Mouse (Mus musculus) ES-E14 (cell line): Measurements from ENCODE around the gene Il21. TPM values are rescaled to one million over a fixed set of nuclear protein-coding genes. Genes with fewer than 3 reads are reported as not detected.

Source experiments
- DNase-seq: peaks from one replicate; pipeline ENCODE4 v3.0.0-alpha.2; 2013; ENCODE audit warnings: low read depth, low spot score
- H3K27ac ChIP-seq: 2 replicates; pipeline ENCODE4 v1.5.1; 2012; ENCODE audit warnings: low read depth, mild to moderate bottlenecking, low read length, moderate library complexity, mixed read lengths; ENCODE audit not compliant: poor library complexity, insufficient read depth, severe bottlenecking
- H3K36me3 ChIP-seq: 2 replicates; pipeline ENCODE4 v1.6.1; 2012; ENCODE audit warnings: mild to moderate bottlenecking, low read length, moderate library complexity, mixed read lengths; ENCODE audit not compliant: control insufficient read depth, poor library complexity, insufficient read depth, severe bottlenecking
- H3K4me1 ChIP-seq, 2 experiments: fragments of 150-350 bp in 1 of 2; sonication (generic) in 1 of 2; 2 replicates each; pipeline ENCODE4 v1.6.1; 2012; ENCODE audit warnings: low read length in 2 of 2, mild to moderate bottlenecking in 1 of 2, mixed read lengths in 1 of 2; ENCODE audit not compliant: control insufficient read depth in 2 of 2, insufficient read depth in 2 of 2, poor library complexity in 1 of 2
- H3K4me3 ChIP-seq, 2 experiments: fragments of 150-350 bp in 1 of 2; sonication (generic) in 1 of 2; 2 replicates each; pipeline ENCODE4 v1.5.1; 2012; ENCODE audit warnings: low read length in 2 of 2, low read depth in 1 of 2, mild to moderate bottlenecking in 1 of 2, mixed read lengths in 1 of 2; ENCODE audit not compliant: insufficient read depth in 1 of 2, poor library complexity in 1 of 2, severe bottlenecking in 1 of 2
- H3K9ac ChIP-seq: 2 replicates; pipeline ENCODE4 v1.6.1; 2012; ENCODE audit warnings: low read depth, mild to moderate bottlenecking, low read length, mixed read lengths; ENCODE audit not compliant: poor library complexity, insufficient read depth, severe bottlenecking
- H3K9me3 ChIP-seq: fragments of 150-350 bp; sonication (generic); 2 replicates; pipeline ENCODE4 v1.6.1; 2012; ENCODE audit warnings: low read depth, mild to moderate bottlenecking, low read length; ENCODE audit not compliant: control insufficient read depth, insufficient read depth
- CHD2 ChIP-seq: IDR thresholded peaks from 2 replicates; pipeline ENCODE4 v1.6.1; 2014; ENCODE audit warnings: mild to moderate bottlenecking, low read depth, low read length, inconsistent platforms
- HCFC1 ChIP-seq: IDR thresholded peaks from 2 replicates; pipeline ENCODE4 v1.6.1; 2012; ENCODE audit warnings: low read length, inconsistent platforms, borderline replicate concordance; ENCODE audit not compliant: insufficient read depth
- MAFK ChIP-seq: IDR thresholded peaks from 2 replicates; pipeline ENCODE4 v1.6.1; 2014; ENCODE audit warnings: mild to moderate bottlenecking, low read depth, low read length, inconsistent platforms; ENCODE audit not compliant: insufficient read depth
- ZC3H11A ChIP-seq: IDR thresholded peaks from 2 replicates; pipeline ENCODE4 v1.6.1; 2012; ENCODE audit warnings: low read depth, mild to moderate bottlenecking, inconsistent platforms, low read length, borderline replicate concordance
- ZNF384 ChIP-seq: IDR thresholded peaks from 2 replicates; pipeline ENCODE4 v1.6.1; 2012; ENCODE audit warnings: low read depth, low read length, inconsistent platforms
- in situ Hi-C, 2 experiments: fragments of 600-800 bp; cut with MboI; formaldehyde crosslinking; loops; one replicate each; pipeline ENCODE4 v1.15.1; 2025; ENCODE audit warnings: low sequenced_read_pairs in 2 of 2, inconsistent platforms in 1 of 2; ENCODE audit not compliant: unreplicated experiment in 2 of 2
- total RNA-seq: library from RNA; depleted of rRNA; stranded (reverse); fragments of 300-350 nt; gene quantifications from 2 replicates; pipeline ENCODE4 v1.2.3, GENCODE M21; 2012; rRNA removed

Gene Il21
- total RNA-seq = not detected in 2 replicates

GRCm38 (mm10) chr3:37232586-37233222 is at the start of gene Il21:
TSS of gene Il21 (minus strand) at chr3:37232636.
- Histone ChIP-seq H3K9me3 (no peaks in the 10 kb centered on the region), H3K27ac (no peak within 1 kb of the TSS), H3K36me3 (no peaks in the 10 kb centered on the region), H3K9ac (no peak within 1 kb of the TSS), H3K4me3 (no peak within 1 kb of the TSS), H3K4me1 (no peaks in the 10 kb centered on the region)
- in situ Hi-C loops = no loop called here
- TF ChIP-seq ZC3H11A = no peak
- TF ChIP-seq MAFK = no peak
- no peak for DNase-seq

GRCm38 (mm10) chr3:37280871-37281270 is 48.4 kb upstream of the Il21 start:
- Histone ChIP-seq H3K36me3 (no peaks in the 10 kb centered on the region), H3K9ac (no peak overlapping the region), H3K9me3 (no peaks in the 10 kb centered on the region), H3K4me1 (no peaks in the 10 kb centered on the region), H3K27ac (no peak overlapping the region), H3K4me3 (no peak overlapping the region)
- DNase-seq = no peak
- in situ Hi-C loops = no loop called here
- no peak for TF ChIP-seq MAFK
- TF ChIP-seq CHD2 = no peak
- TF ChIP-seq ZC3H11A = no peak
- no peak for TF ChIP-seq HCFC1
- TF ChIP-seq ZNF384 = no peak

GRCm38 (mm10) chr3:37280221-37280620 is 47.8 kb upstream of the Il21 start:
- H3K4me3 ChIP-seq = no peak overlapping the region
- H3K36me3 ChIP-seq = no peaks in the 10 kb centered on the region
- no peak overlapping the region for H3K9ac ChIP-seq
- in situ Hi-C loops = no loop called here
- no peaks in the 10 kb centered on the region for H3K9me3 ChIP-seq
- no peak for DNase-seq
- no peak for TF ChIP-seq CHD2
- no peak for TF ChIP-seq MAFK
- no peak for TF ChIP-seq ZNF384
- H3K4me1 ChIP-seq = no peaks in the 10 kb centered on the region
- no peak overlapping the region for H3K27ac ChIP-seq

- no peaks in the 10 kb centered on the region for H3K9me3 ChIP-seq
- in situ Hi-C loops = no loop called here
- no peak overlapping the region for H3K9ac ChIP-seq
- no peaks in the 10 kb centered on the region for H3K4me1 ChIP-seq
- no peak for DNase-seq
- no peaks in the 10 kb centered on the region for H3K36me3 ChIP-seq
- no peak overlapping the region for H3K4me3 ChIP-seq
- H3K27ac ChIP-seq = no peak overlapping the region
- TF ChIP-seq HCFC1 (no peak), ZC3H11A (no peak), CHD2 (no peak), ZNF384 (no peak), MAFK (no peak)
Measured at GRCm38 (mm10) chr3:37274661-37275060, 42.2 kb upstream of the Il21 start.

- H3K36me3 ChIP-seq = no peaks in the 10 kb centered on the region
- H3K4me3 ChIP-seq = no peak overlapping the region
- no peak overlapping the region for H3K9ac ChIP-seq
- H3K9me3 ChIP-seq = no peaks in the 10 kb centered on the region
- TF ChIP-seq MAFK = no peak
- TF ChIP-seq HCFC1 = no peak
- TF ChIP-seq CHD2 = no peak
- in situ Hi-C loops = no loop called here
- DNase-seq = no peak
- H3K4me1 ChIP-seq = no peaks in the 10 kb centered on the region
- no peak overlapping the region for H3K27ac ChIP-seq
Measured at GRCm38 (mm10) chr3:37273092-37273491, 40.7 kb upstream of the Il21 start.
